Mouse (Mus musculus): Measurements from ENCODE around the gene Tns1.
A peak's percentile ranks its signal among the peaks of the same experiment; 100 is the strongest.

Gene Tns1

GRCm38 (mm10) chr1:73992201-73992938 lies 131.9 kb downstream of the Tns1 start:
- DNase-seq (ENCODE audit: low spot score), result no peak

- DNase-seq (ENCODE audit: low spot score), result no peak
Measured at GRCm38 (mm10) chr1:73991226-73991625, 133.0 kb downstream of the Tns1 start.

- no peak for DNase-seq (ENCODE audit: low spot score)
Measured at GRCm38 (mm10) chr1:73990024-73990423, 134.2 kb downstream of the Tns1 start.

GRCm38 (mm10) chr1:73987705-73988201 lies 136.5 kb downstream of the Tns1 start:
- no peak for DNase-seq (ENCODE audit: low spot score)

- peak; percentile 54 for DNase-seq (ENCODE audit: low spot score)
Measured at GRCm38 (mm10) chr1:73986268-73987045, 137.8 kb downstream of the Tns1 start.

GRCm38 (mm10) chr1:73985611-73986010 lies 138.6 kb downstream of the Tns1 start:
- no peak for DNase-seq (ENCODE audit: low spot score)

GRCm38 (mm10) chr1:73979214-73979613 lies 145.0 kb downstream of the Tns1 start:
- no peak for DNase-seq (ENCODE audit: low spot score)

GRCm38 (mm10) chr1:73978576-73978975 lies 145.7 kb downstream of the Tns1 start:
- DNase-seq (ENCODE audit: low spot score), result no peak

GRCm38 (mm10) chr1:73973992-73974391 lies 150.3 kb downstream of the Tns1 start:
- DNase-seq (ENCODE audit: low spot score), result no peak

- no peak for DNase-seq (ENCODE audit: low spot score)
Measured at GRCm38 (mm10) chr1:73972726-73973125, 151.5 kb downstream of the Tns1 start.

GRCm38 (mm10) chr1:73970161-73970730 lies 154.0 kb downstream of the Tns1 start:
- no peak for DNase-seq (ENCODE audit: low spot score)

- DNase-seq (ENCODE audit: low spot score), result no peak
Measured at GRCm38 (mm10) chr1:73968712-73969511, 155.3 kb downstream of the Tns1 start.

GRCm38 (mm10) chr1:73966411-73967238 lies 157.6 kb downstream of the Tns1 start:
- no peak for DNase-seq (ENCODE audit: low spot score)

GRCm38 (mm10) chr1:73964151-73964743 lies 160.0 kb downstream of the Tns1 start:
- no peak for DNase-seq (ENCODE audit: low spot score)

- peak; percentile 50 for DNase-seq (ENCODE audit: low spot score)
Measured at GRCm38 (mm10) chr1:73963626-73964025, 160.6 kb downstream of the Tns1 start.

- DNase-seq (ENCODE audit: low spot score), result peak; percentile 56
Measured at GRCm38 (mm10) chr1:73962668-73963371, 161.4 kb downstream of the Tns1 start.

GRCm38 (mm10) chr1:73962049-73962448 lies 162.2 kb downstream of the Tns1 start:
- no peak for DNase-seq (ENCODE audit: low spot score)

- DNase-seq (ENCODE audit: low spot score), result no peak
Measured at GRCm38 (mm10) chr1:73959758-73960157, 164.5 kb downstream of the Tns1 start.

- DNase-seq (ENCODE audit: low spot score), result no peak
Measured at GRCm38 (mm10) chr1:73959344-73959743, 164.9 kb downstream of the Tns1 start.

Data from urinary bladder, postnatal 25 days (tissue).